Mouse (Mus musculus) hindbrain, embryonic 14.5 days (tissue): Measurements from ENCODE around the gene Rspo1. TPM values are rescaled to one million over a fixed set of nuclear protein-coding genes. Genes with fewer than 3 reads are reported as not detected.

ENCODE experiments used
- ATAC-seq: fragments of 200-750 bp; cut with Nextera tagmentation; 2 replicates; pipeline ENCODE4 v1.8.0; 2017; ENCODE audit warnings: moderate number of reproducible peaks, mild to moderate bottlenecking, moderate TSS enrichment, moderate library complexity; ENCODE audit not compliant: low FRiP score
- DNase-seq: peaks from one replicate; pipeline ENCODE4 v3.0.0-alpha.2; 2015; ENCODE audit warnings: low spot score
- H3K27ac ChIP-seq: fragments of 300-500 bp; sonication (generic); 2 replicates; pipeline ENCODE4 v1.5.1; 2014; ENCODE audit warnings: mild to moderate bottlenecking, moderate library complexity
- H3K27me3 ChIP-seq: fragments of 300-500 bp; sonication (generic); 2 replicates; pipeline ENCODE4 v1.6.1; 2014; ENCODE audit warnings: mild to moderate bottlenecking, low read length, mixed read lengths; ENCODE audit not compliant: control insufficient read depth, insufficient read depth
- H3K36me3 ChIP-seq: fragments of 300-500 bp; sonication (generic); replicated peaks from 2 replicates; pipeline ENCODE4 v1.6.1; 2014; ENCODE audit not compliant: control insufficient read depth, insufficient read depth
- H3K4me1 ChIP-seq: fragments of 300-500 bp; sonication (generic); replicated peaks from 2 replicates; pipeline ENCODE4 v1.6.1; 2014; ENCODE audit warnings: antibody characterized with exemption, low read length, mixed read lengths; ENCODE audit not compliant: control insufficient read depth, insufficient read depth
- H3K4me2 ChIP-seq: fragments of 300-500 bp; sonication (generic); replicated peaks from 2 replicates; pipeline ENCODE4 v1.6.1; 2014; ENCODE audit warnings: mild to moderate bottlenecking, moderate library complexity
- H3K4me3 ChIP-seq: fragments of 300-500 bp; sonication (generic); replicated peaks from 2 replicates; pipeline ENCODE4 v1.5.1; 2014; ENCODE audit warnings: mild to moderate bottlenecking, low read length
- H3K9ac ChIP-seq: fragments of 300-500 bp; sonication (generic); 2 replicates; pipeline ENCODE4 v1.6.1; 2014
- H3K9me3 ChIP-seq: fragments of 300-500 bp; sonication (generic); 2 replicates; pipeline ENCODE4 v1.6.1; 2016; ENCODE audit warnings: low read length; ENCODE audit not compliant: control insufficient read depth
- WGBS: fragments of 180-500 bp; shearing (Covaris S2); extraction: QIAGEN DNeasy Blood & Tissue Kit; methylation state at CpG from one replicate; pipeline ENCODE4 v1.1.7; 2014; 5-methylcytosine and 5-hydroxymethylcytosine counted together
- polyA plus RNA-seq: library from polyadenylated mRNA; unstranded; fragments of >200 nt; fragmentation: Nextera tagmentation; extraction: Ambion mirVana; gene quantifications from 2 replicates; pipeline ENCODE4 v1.2.1, GENCODE M21; 2014

Rspo1 gene
- polyA plus RNA-seq, 1 experiment from 2014 or later, result 1.9 TPM

DNA sequence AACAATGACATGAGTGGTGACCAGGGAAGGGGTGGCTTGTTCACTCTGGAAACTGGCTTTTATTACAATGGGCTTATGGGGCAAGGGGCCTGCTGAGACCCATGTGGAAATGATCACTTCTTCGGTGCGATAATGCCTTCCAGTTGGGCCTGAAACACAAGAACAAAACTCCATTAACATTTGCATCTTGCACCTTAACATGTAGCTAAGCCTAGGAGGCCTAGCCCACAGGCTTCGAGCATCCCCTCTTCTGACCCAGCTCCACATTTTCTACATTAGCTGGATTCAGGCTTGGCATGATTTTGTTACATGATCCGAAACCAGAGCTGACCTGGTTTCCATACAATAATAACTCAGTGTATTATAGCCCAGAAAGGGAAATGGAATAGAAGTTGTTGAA is 70.2 kb downstream of the Rspo1 start:
- ATAC-seq (no peak), DNase-seq (no peak)
- Histone ChIP-seq H3K27ac (no peak overlapping the region), H3K36me3 (peaks cover 54% of the 10 kb centered on the region), H3K4me2 (no peak overlapping the region), H3K9me3 (no peaks in the 10 kb centered on the region), H3K27me3 (no peaks in the 10 kb centered on the region), H3K4me1 (no peaks in the 10 kb centered on the region), H3K4me3 (no peak overlapping the region), H3K9ac (no peak overlapping the region)
- 88% methylated on average over 4 of the region's 4 CpGs for WGBS

DNA sequence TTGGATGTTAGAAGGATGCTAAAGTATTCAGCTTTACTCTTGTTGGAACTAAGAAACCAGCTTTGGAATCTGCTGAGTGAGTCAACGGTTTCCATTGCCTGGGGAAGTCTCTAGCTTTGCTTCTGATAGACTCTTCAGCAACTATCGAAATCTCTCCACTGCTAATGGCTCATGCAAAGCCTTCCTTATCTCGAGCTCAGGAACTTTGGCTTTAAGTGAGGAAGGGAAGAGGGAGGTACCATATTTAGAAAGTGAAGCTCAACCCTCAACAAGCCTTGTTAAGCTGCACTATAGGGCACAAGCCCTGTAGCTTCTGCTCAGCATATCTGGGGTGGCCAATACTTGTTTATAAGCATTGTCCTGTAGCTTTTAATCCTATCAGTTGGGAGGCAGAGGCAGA is 71.0 kb downstream of the Rspo1 start:
- H3K4me3 ChIP-seq, result no peak overlapping the region
- DNase-seq (no peak), ATAC-seq (no peak)
- peaks cover 46% of the 10 kb centered on the region for H3K36me3 ChIP-seq
- no peak overlapping the region for H3K27ac ChIP-seq
- no peaks in the 10 kb centered on the region for H3K9me3 ChIP-seq
- H3K9ac ChIP-seq, result no peak overlapping the region
- no peaks in the 10 kb centered on the region for H3K27me3 ChIP-seq
- no peaks in the 10 kb centered on the region for H3K4me1 ChIP-seq
- H3K4me2 ChIP-seq, result no peak overlapping the region
- whole genome bisulfite sequencing, result 60% methylated on average over 3 of the region's 3 CpGs

DNA sequence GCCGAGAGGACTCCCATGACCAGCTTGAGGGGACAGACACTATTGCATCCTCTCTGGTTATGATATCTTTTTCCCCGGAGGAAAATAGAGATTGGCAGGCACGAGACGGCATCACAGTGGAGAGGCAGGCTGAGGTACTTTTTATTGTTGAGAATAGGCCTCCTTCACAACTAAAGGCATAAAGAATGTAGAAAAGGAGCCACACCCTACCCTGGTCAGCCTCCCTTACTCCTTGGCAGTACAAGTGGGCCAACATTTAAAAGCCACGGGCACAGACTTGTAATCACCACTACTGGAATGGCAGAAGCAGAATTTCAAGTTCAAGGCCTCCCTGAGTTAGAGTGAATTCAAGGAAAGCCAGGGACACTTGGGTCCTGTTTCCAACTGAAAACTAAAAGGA is 71.8 kb downstream of the Rspo1 start:
- Histone ChIP-seq H3K9me3 (no peaks in the 10 kb centered on the region), H3K4me1 (no peaks in the 10 kb centered on the region), H3K9ac (no peak overlapping the region), H3K27me3 (no peaks in the 10 kb centered on the region), H3K27ac (no peak overlapping the region), H3K36me3 (peaks cover 38% of the 10 kb centered on the region), H3K4me2 (no peak overlapping the region), H3K4me3 (no peak overlapping the region)
- DNase-seq (no peak), ATAC-seq (no peak)
- 53% methylated on average over 5 of the region's 5 CpGs for WGBS

Other genes starting within 250 kb of the Rspo1 start
- 21.0 and 21.1 TPM in 2 replicates for gene Inpp5b, start 244.6 kb upstream of the Rspo1 start, polyA plus RNA-seq
- 10.6 and 13.2 TPM in 2 replicates for gene Mtf1, start 184.3 kb upstream of the Rspo1 start, polyA plus RNA-seq
- gene Yrdc, start 135.8 kb upstream of the Rspo1 start, polyA plus RNA-seq, result 54.2 and 55.1 TPM in 2 replicates
- gene 1110065P20Rik, start 135.2 kb upstream of the Rspo1 start, polyA plus RNA-seq, result 93.5 and 102 TPM in 2 replicates
- 16.9 and 17.6 TPM in 2 replicates for gene Maneal, start 124.3 kb upstream of the Rspo1 start, polyA plus RNA-seq
- gene Epha10, start 105.5 kb upstream of the Rspo1 start, polyA plus RNA-seq, result 8.4 and 8.7 TPM in 2 replicates
- gene 9930104L06Rik, start 49.4 kb upstream of the Rspo1 start, polyA plus RNA-seq, result 4.1 and 5.2 TPM in 2 replicates
- 19.0 and 28.7 TPM in 2 replicates for gene Cdca8, start 47.1 kb upstream of the Rspo1 start, polyA plus RNA-seq
- 81.6 and 86.1 TPM in 2 replicates for gene Gnl2, start 30.2 kb downstream of the Rspo1 start, polyA plus RNA-seq
- 1.5 and 1.8 TPM in 2 replicates for gene Dnali1, start 79.3 kb downstream of the Rspo1 start, polyA plus RNA-seq
- gene Snip1, start 80.2 kb downstream of the Rspo1 start, polyA plus RNA-seq, result 23.7 and 26.2 TPM in 2 replicates
- 165 and 171 TPM in 2 replicates for gene Meaf6, start 98.7 kb downstream of the Rspo1 start, polyA plus RNA-seq
- gene Zc3h12a, start 141.4 kb downstream of the Rspo1 start, polyA plus RNA-seq, result 0.09 and 0.43 TPM in 2 replicates